Mouse (Mus musculus): ENCODE data around the gene Tspyl2. TPM values are rescaled to one million over a fixed set of nuclear protein-coding genes. Genes with fewer than 3 reads are reported as not detected.
"Not testable (repeated sequence)": the region's sequence is repeated elsewhere in the genome, so short reads cannot be mapped to it uniquely, and the experiment has no call there.

Gene Tspyl2
- total RNA-seq, 1 experiment = 28.7 TPM

- Histone ChIP-seq H3K36me3 (ENCODE audit: control insufficient read depth, insufficient read depth, low read length, poor library complexity, severe bottlenecking) (peaks cover 3% of the 10 kb centered on the region), H3K4me3 (ENCODE audit: insufficient read depth in 1 of 2, low read depth in 1 of 2, low read length in 2 of 2, poor library complexity in 1 of 2, severe bottlenecking in 1 of 2) (peak overlapping the region; percentile 64 to 66), H3K4me1 (ENCODE audit: control insufficient read depth in 2 of 2, insufficient read depth in 2 of 2, low read length in 2 of 2, poor library complexity in 1 of 2) (no peaks in the 10 kb centered on the region), H3K9me3 (ENCODE audit: control insufficient read depth, insufficient read depth, low read depth, low read length) (no peaks in the 10 kb centered on the region), H3K27ac (ENCODE audit: insufficient read depth, low read depth, low read length, poor library complexity, severe bottlenecking) (peak overlapping the region; percentile 50), H3K9ac (ENCODE audit: insufficient read depth, low read depth, low read length, poor library complexity, severe bottlenecking) (peak overlapping the region; percentile 83)
- peak; percentile 85 for DNase-seq (ENCODE audit: low read depth, low spot score)
- TF ChIP-seq CHD2 (IDR thresholded peaks at IDR 0.05; ENCODE audit: low read depth, low read length) (peak; percentile 77), MAFK (IDR thresholded peaks at IDR 0.05; ENCODE audit: insufficient read depth, low read depth, low read length) (no peak)
- in situ Hi-C loops (cut with MboI; ENCODE audit: low sequenced_read_pairs in 2 of 2, unreplicated experiment in 2 of 2) = no loop called here
These were observed 5.5 kb downstream of the Tspyl2 start for GRCm38 (mm10) chrX:152336546-152337332.

GRCm38 (mm10) chrX:152336123-152336522, 6.1 kb downstream of the Tspyl2 start:
- H3K27ac ChIP-seq (ENCODE audit: insufficient read depth, low read depth, low read length, poor library complexity, severe bottlenecking); in situ Hi-C loops (cut with MboI; ENCODE audit: low sequenced_read_pairs in 2 of 2, unreplicated experiment in 2 of 2); H3K36me3 ChIP-seq (ENCODE audit: control insufficient read depth, insufficient read depth, low read length, poor library complexity, severe bottlenecking); H3K9me3 ChIP-seq (ENCODE audit: control insufficient read depth, insufficient read depth, low read depth, low read length); H3K4me1 ChIP-seq (ENCODE audit: control insufficient read depth in 2 of 2, insufficient read depth in 2 of 2, low read length in 2 of 2, poor library complexity in 1 of 2); DNase-seq (ENCODE audit: low read depth, low spot score): not testable (repeated sequence)
- peak overlapping the region; percentile 52 to 66 for H3K4me3 ChIP-seq (ENCODE audit: insufficient read depth in 1 of 2, low read depth in 1 of 2, low read length in 2 of 2, poor library complexity in 1 of 2, severe bottlenecking in 1 of 2)
- H3K9ac ChIP-seq (ENCODE audit: insufficient read depth, low read depth, low read length, poor library complexity, severe bottlenecking) = peak overlapping the region; percentile 83; the same call in 1 of the 2 replicates

GRCm38 (mm10) chrX:152329400-152329799, 12.8 kb downstream of the Tspyl2 start:
- H3K9ac ChIP-seq (ENCODE audit: insufficient read depth, low read depth, low read length, poor library complexity, severe bottlenecking); H3K4me3 ChIP-seq (ENCODE audit: insufficient read depth in 1 of 2, low read depth in 1 of 2, low read length in 2 of 2, poor library complexity in 1 of 2, severe bottlenecking in 1 of 2); H3K27ac ChIP-seq (ENCODE audit: insufficient read depth, low read depth, low read length, poor library complexity, severe bottlenecking); H3K36me3 ChIP-seq (ENCODE audit: control insufficient read depth, insufficient read depth, low read length, poor library complexity, severe bottlenecking); DNase-seq (ENCODE audit: low read depth, low spot score); H3K4me1 ChIP-seq (ENCODE audit: control insufficient read depth in 2 of 2, insufficient read depth in 2 of 2, low read length in 2 of 2, poor library complexity in 1 of 2); in situ Hi-C loops (cut with MboI; ENCODE audit: low sequenced_read_pairs in 2 of 2, unreplicated experiment in 2 of 2); H3K9me3 ChIP-seq (ENCODE audit: control insufficient read depth, insufficient read depth, low read depth, low read length): not testable (repeated sequence)

- Histone ChIP-seq H3K27ac (ENCODE audit: insufficient read depth, low read depth, low read length, poor library complexity, severe bottlenecking) (no peak overlapping the region), H3K9ac (ENCODE audit: insufficient read depth, low read depth, low read length, poor library complexity, severe bottlenecking) (peak overlapping the region; percentile 14; the same call in 1 of the 2 replicates), H3K4me3 (ENCODE audit: insufficient read depth in 1 of 2, low read depth in 1 of 2, low read length in 2 of 2, poor library complexity in 1 of 2, severe bottlenecking in 1 of 2) (peak overlapping the region in 1 of 2 experiments; percentile 92; a peak in 2 of 4 replicates), H3K4me1 (ENCODE audit: control insufficient read depth in 2 of 2, insufficient read depth in 2 of 2, low read length in 2 of 2, poor library complexity in 1 of 2) (no peaks in the 10 kb centered on the region), H3K9me3 (ENCODE audit: control insufficient read depth, insufficient read depth, low read depth, low read length) (no peaks in the 10 kb centered on the region), H3K36me3 (ENCODE audit: control insufficient read depth, insufficient read depth, low read length, poor library complexity, severe bottlenecking) (no peaks in the 10 kb centered on the region)
- in situ Hi-C loops (cut with MboI; ENCODE audit: low sequenced_read_pairs in 2 of 2, unreplicated experiment in 2 of 2) = no loop called here
- DNase-seq (ENCODE audit: low read depth, low spot score) = no peak
- TF ChIP-seq ZNF384 (IDR thresholded peaks at IDR 0.05; ENCODE audit: low read depth, low read length) (no peak), ZC3H11A (IDR thresholded peaks at IDR 0.05; ENCODE audit: borderline replicate concordance, low read depth, low read length) (no peak), HCFC1 (IDR thresholded peaks at IDR 0.05; ENCODE audit: borderline replicate concordance, insufficient read depth, low read length) (no peak), MAFK (IDR thresholded peaks at IDR 0.05; ENCODE audit: insufficient read depth, low read depth, low read length) (no peak), CHD2 (IDR thresholded peaks at IDR 0.05; ENCODE audit: low read depth, low read length) (no peak)
These were observed 14.6 kb downstream of the Tspyl2 start for GRCm38 (mm10) chrX:152327689-152328052.

- no peaks in the 10 kb centered on the region for H3K9me3 ChIP-seq (ENCODE audit: control insufficient read depth, insufficient read depth, low read depth, low read length)
- no peaks in the 10 kb centered on the region for H3K4me1 ChIP-seq (ENCODE audit: control insufficient read depth in 2 of 2, insufficient read depth in 2 of 2, low read length in 2 of 2, poor library complexity in 1 of 2)
- TF ChIP-seq MAFK (IDR thresholded peaks at IDR 0.05; ENCODE audit: insufficient read depth, low read depth, low read length) (no peak), ZNF384 (IDR thresholded peaks at IDR 0.05; ENCODE audit: low read depth, low read length) (no peak), CHD2 (IDR thresholded peaks at IDR 0.05; ENCODE audit: low read depth, low read length) (0 out of 2 replicates have a peak, but pooled peaks have one; percentile 37)
- H3K4me3 ChIP-seq (ENCODE audit: insufficient read depth in 1 of 2, low read depth in 1 of 2, low read length in 2 of 2, poor library complexity in 1 of 2, severe bottlenecking in 1 of 2) = peak within 1 kb of the TSS; percentile 92 to 95
- in situ Hi-C loops (cut with MboI; ENCODE audit: low sequenced_read_pairs in 2 of 2, unreplicated experiment in 2 of 2) = no loop called here
- peak within 1 kb of the TSS; percentile 89 for H3K9ac ChIP-seq (ENCODE audit: insufficient read depth, low read depth, low read length, poor library complexity, severe bottlenecking)
- peak; percentile 70 for DNase-seq (ENCODE audit: low read depth, low spot score)
- H3K36me3 ChIP-seq (ENCODE audit: control insufficient read depth, insufficient read depth, low read length, poor library complexity, severe bottlenecking) = no peaks in the 10 kb centered on the region
- peak within 1 kb of the TSS; percentile 73; the same call in 1 of the 2 replicates for H3K27ac ChIP-seq (ENCODE audit: insufficient read depth, low read depth, low read length, poor library complexity, severe bottlenecking)
These were observed 15.1 kb downstream of the Tspyl2 start, which contains the start of gene Kantr for GRCm38 (mm10) chrX:152326996-152327688. Gene Kantr, minus strand, starts transcription at chrX:152327495.

Data from ES-E14 (cell line).